In the genomic region with DNA sequence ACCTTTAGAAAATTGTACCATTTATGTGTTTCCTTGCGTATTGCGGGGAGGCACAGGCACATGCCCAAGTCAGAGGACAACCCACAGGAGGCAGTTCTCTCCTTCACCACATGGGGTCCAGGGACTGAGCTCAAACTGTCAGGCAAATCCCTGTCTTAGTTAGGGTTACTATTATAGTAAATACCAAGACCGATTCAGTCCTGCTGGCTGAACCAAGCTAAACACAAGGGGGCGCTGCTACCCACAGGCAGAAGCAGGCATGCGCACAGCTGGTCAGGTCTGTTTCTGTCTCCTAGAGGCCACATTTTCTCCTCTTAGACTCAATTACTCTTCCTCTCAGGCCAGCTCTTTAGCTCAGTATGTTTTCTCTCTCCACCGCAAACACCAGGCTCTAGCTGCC, we compare ENCODE assay signal across 8 mouse cellular contexts. TPM values are rescaled to one million over a fixed set of nuclear protein-coding genes. Genes with fewer than 3 reads are reported as not detected.
DNase-seq lines count a peak whose midpoint lies in the region; ATAC-seq lines count a peak whose summit lies in the region.

No protein-coding gene starts in this region.

- DNase-seq in heart, adult 11 months, result peak; percentile 89
- DNase-seq in 3T3-L1 (ENCODE audit: low read depth, low spot score) (peak; percentile 38), ZHBTc4 (ENCODE audit: low read depth, low spot score) (peak; percentile 97)
- DNase-seq in embryo, embryonic 11 days, result peak; percentile 68
- DNase-seq in kidney, postnatal 14 days, result peak; percentile 62
- DNase-seq in testis, postnatal 14 days (ENCODE audit: low spot score), result peak; percentile 69

- H3K36me3 ChIP-seq in heart, embryonic 11.5 days (ENCODE audit: control insufficient read depth, insufficient read depth, low read length), result no peaks in the 10 kb centered on the region

- H3K27me3 ChIP-seq in heart, embryonic 11.5 days (ENCODE audit: control insufficient read depth, insufficient read depth, low read length), result no peaks in the 10 kb centered on the region

- H3K9ac ChIP-seq in heart, embryonic 11.5 days (ENCODE audit: low read depth, low read length), result no peak overlapping the region

- no peak overlapping the region for H3K4me2 ChIP-seq in heart, embryonic 11.5 days

- ATAC-seq in heart, embryonic 11.5 days (replicated peaks; ENCODE audit: insufficient number of reproducible peaks, low FRiP score, low TSS enrichment), result no peak
- peak; percentile 72 for ATAC-seq in megakaryocyte-erythroid progenitor cell, adult 5-6 weeks (replicated peaks; ENCODE audit: low FRiP score, low TSS enrichment, poor library complexity, severe bottlenecking)

- 46% methylated on average over 6 of the region's 6 CpGs for WGBS in heart, embryonic 11.5 days (ENCODE audit: insufficient replicate concordance)

- no peak overlapping the region for H3K4me3 ChIP-seq in heart, embryonic 11.5 days (ENCODE audit: low read depth, low read length)

- H3K27ac ChIP-seq in heart, embryonic 11.5 days (ENCODE audit: low read depth, low read length), result no peak overlapping the region

- H3K9me3 ChIP-seq in heart, embryonic 11.5 days (replicated peaks; ENCODE audit: control insufficient read depth, low read length), result no peaks in the 10 kb centered on the region

- H3K4me1 ChIP-seq in heart, embryonic 11.5 days (ENCODE audit: control insufficient read depth, insufficient read depth, low read length), result no peaks in the 10 kb centered on the region

RNA-seq across cellular contexts. Expression of a gene that starts 56.8 kb away (rescaled TPM):
- polyA plus RNA-seq in heart, embryonic 11.5 days (2014; fragmentation: Nextera tagmentation; extraction: Ambion mirVana), result 288 and 300 TPM in 2 replicates
- 201 and 227 TPM in 2 replicates for total RNA-seq in megakaryocyte-erythroid progenitor cell, adult 5-6 weeks (2014; fragmentation: Nextera tagmentation)
- 163 and 238 TPM in 2 replicates for total RNA-seq in megakaryocyte-erythroid progenitor cell, adult 5-6 weeks (2017)

Comparison
In these comparisons a context has a peak if more than half of its experiments do, and no peak if none do; other contexts are left out.
1. DNase-seq: peak in every context shown above with its lines; median percentile 97 in ZHBTc4; 89 in heart, adult 11 months; 69 in testis, postnatal 14 days; 68 in embryo, embryonic 11 days; 62 in kidney, postnatal 14 days; 38 in 3T3-L1.